Mouse (Mus musculus): ENCODE data around the gene Cct8. TPM values are rescaled to one million over a fixed set of nuclear protein-coding genes. Genes with fewer than 3 reads are reported as not detected.

Cct8 gene
- 499 and 510 TPM in 2 replicates for polyA plus RNA-seq (2016; fragmentation: Nextera tagmentation; extraction: Ambion mirVana)

GRCm38 (mm10) chr16:87495716-87496447 is at the start of gene Cct8:
Gene Cct8 (minus strand): TSS chr16:87495873.
- Histone ChIP-seq H3K36me3 (peaks cover 31% of the 10 kb centered on the region), H3K27ac (peak within 1 kb of the TSS; percentile 53; the same call in 1 of the 2 replicates), H3K4me2 (replicated peaks) (peak within 1 kb of the TSS; percentile 75), H3K9ac (peak within 1 kb of the TSS; percentile 96), H3K9me3 (no peaks in the 10 kb centered on the region), H3K4me1 (peaks cover 15% of the 10 kb centered on the region), H3K4me3 (peak within 1 kb of the TSS; percentile 87), H3K27me3 (replicated peaks) (no peaks in the 10 kb centered on the region)
- peak; percentile 96 for ATAC-seq (ENCODE audit: low FRiP score, low read depth)
- WGBS, result under 1% methylated on average over 48 of the region's 48 CpGs

- Histone ChIP-seq H3K4me2 (replicated peaks) (no peak overlapping the region), H3K36me3 (no peaks in the 10 kb centered on the region), H3K4me3 (no peak overlapping the region), H3K9ac (no peak overlapping the region), H3K27ac (no peak overlapping the region), H3K27me3 (replicated peaks) (no peaks in the 10 kb centered on the region), H3K9me3 (no peaks in the 10 kb centered on the region), H3K4me1 (peaks cover 4% of the 10 kb centered on the region; the same call in 1 of the 2 replicates)
- WGBS, result 81% methylated on average over 10 of the region's 10 CpGs
- no peak for ATAC-seq (ENCODE audit: low FRiP score, low read depth)
Observed at GRCm38 (mm10) chr16:87528755-87529154, 33.1 kb upstream of the Cct8 start.

- WGBS, result 61% methylated on average over 8 of the region's 8 CpGs
- Histone ChIP-seq H3K4me3 (no peak overlapping the region), H3K27me3 (replicated peaks) (no peaks in the 10 kb centered on the region), H3K36me3 (no peaks in the 10 kb centered on the region), H3K4me2 (replicated peaks) (no peak overlapping the region), H3K4me1 (peaks cover 4% of the 10 kb centered on the region; the same call in 1 of the 2 replicates), H3K27ac (no peak overlapping the region), H3K9me3 (no peaks in the 10 kb centered on the region), H3K9ac (no peak overlapping the region)
- no peak for ATAC-seq (ENCODE audit: low FRiP score, low read depth)
Observed at GRCm38 (mm10) chr16:87527553-87528249, 32.0 kb upstream of the Cct8 start.

GRCm38 (mm10) chr16:87524228-87524627 is 28.6 kb upstream of the Cct8 start:
- no peaks in the 10 kb centered on the region for H3K27me3 ChIP-seq (replicated peaks)
- 89% methylated on average over 5 of the region's 5 CpGs for WGBS
- H3K9ac ChIP-seq, result no peak overlapping the region
- H3K4me1 ChIP-seq, result peaks cover 4% of the 10 kb centered on the region; the same call in 1 of the 2 replicates
- no peak overlapping the region for H3K4me2 ChIP-seq (replicated peaks)
- H3K36me3 ChIP-seq, result no peaks in the 10 kb centered on the region
- H3K27ac ChIP-seq, result no peak overlapping the region
- H3K4me3 ChIP-seq, result no peak overlapping the region
- ATAC-seq (ENCODE audit: low FRiP score, low read depth), result no peak
- H3K9me3 ChIP-seq, result no peaks in the 10 kb centered on the region

- Histone ChIP-seq H3K4me1 (no peaks in the 10 kb centered on the region), H3K27me3 (replicated peaks) (no peaks in the 10 kb centered on the region), H3K36me3 (no peaks in the 10 kb centered on the region), H3K27ac (no peak overlapping the region), H3K9ac (no peak overlapping the region), H3K9me3 (no peaks in the 10 kb centered on the region), H3K4me3 (no peak overlapping the region), H3K4me2 (replicated peaks) (no peak overlapping the region)
- no peak for ATAC-seq (ENCODE audit: low FRiP score, low read depth)
- WGBS, result 94% methylated on average over 14 of the region's 14 CpGs
Observed at GRCm38 (mm10) chr16:87512331-87512730, 16.7 kb upstream of the Cct8 start.

- Histone ChIP-seq H3K9me3 (no peaks in the 10 kb centered on the region), H3K36me3 (no peaks in the 10 kb centered on the region), H3K4me2 (replicated peaks) (no peak overlapping the region), H3K4me1 (no peaks in the 10 kb centered on the region), H3K27ac (no peak overlapping the region), H3K9ac (no peak overlapping the region), H3K4me3 (no peak overlapping the region), H3K27me3 (replicated peaks) (no peaks in the 10 kb centered on the region)
- no peak for ATAC-seq (ENCODE audit: low FRiP score, low read depth)
- WGBS, result 70% methylated on average over 5 of the region's 5 CpGs
Observed at GRCm38 (mm10) chr16:87511706-87512105, 16.0 kb upstream of the Cct8 start.

GRCm38 (mm10) chr16:87501304-87502078 is 5.8 kb upstream of the Cct8 start:
- ATAC-seq (ENCODE audit: low FRiP score, low read depth), result no peak
- no peak overlapping the region for H3K4me2 ChIP-seq (replicated peaks)
- no peak overlapping the region for H3K27ac ChIP-seq
- no peaks in the 10 kb centered on the region for H3K36me3 ChIP-seq
- WGBS, result 54% methylated on average over 13 of the region's 13 CpGs
- no peaks in the 10 kb centered on the region for H3K9me3 ChIP-seq
- no peak overlapping the region for H3K9ac ChIP-seq
- no peak overlapping the region for H3K4me3 ChIP-seq
- H3K4me1 ChIP-seq, result peaks cover 4% of the 10 kb centered on the region
- no peaks in the 10 kb centered on the region for H3K27me3 ChIP-seq (replicated peaks)

- H3K36me3 ChIP-seq, result no peaks in the 10 kb centered on the region
- 67% methylated on average over 6 of the region's 6 CpGs for WGBS
- no peak overlapping the region for H3K9ac ChIP-seq
- peaks cover 7% of the 10 kb centered on the region for H3K4me1 ChIP-seq
- no peak for ATAC-seq (ENCODE audit: low FRiP score, low read depth)
- no peak overlapping the region for H3K27ac ChIP-seq
- no peaks in the 10 kb centered on the region for H3K27me3 ChIP-seq (replicated peaks)
- no peak overlapping the region for H3K4me3 ChIP-seq
- H3K4me2 ChIP-seq (replicated peaks), result no peak overlapping the region
- H3K9me3 ChIP-seq, result no peaks in the 10 kb centered on the region
Observed at GRCm38 (mm10) chr16:87499556-87499955, 3.9 kb upstream of the Cct8 start.

GRCm38 (mm10) chr16:87497171-87497570 is 1.5 kb upstream of the Cct8 start:
- peaks cover 15% of the 10 kb centered on the region for H3K4me1 ChIP-seq
- no peaks in the 10 kb centered on the region for H3K27me3 ChIP-seq (replicated peaks)
- no peaks in the 10 kb centered on the region for H3K9me3 ChIP-seq
- no peak overlapping the region for H3K27ac ChIP-seq
- 94% methylated on average over 6 of the region's 6 CpGs for WGBS
- no peak overlapping the region for H3K4me2 ChIP-seq (replicated peaks)
- peaks cover 18% of the 10 kb centered on the region for H3K36me3 ChIP-seq
- ATAC-seq (ENCODE audit: low FRiP score, low read depth), result no peak
- H3K4me3 ChIP-seq, result no peak overlapping the region
- H3K9ac ChIP-seq, result no peak overlapping the region

- no peak overlapping the region for H3K4me3 ChIP-seq
- WGBS, result 92% methylated on average over 2 of the region's 2 CpGs
- H3K4me2 ChIP-seq (replicated peaks), result peak overlapping the region; percentile 75
- no peaks in the 10 kb centered on the region for H3K27me3 ChIP-seq (replicated peaks)
- peaks cover 15% of the 10 kb centered on the region for H3K4me1 ChIP-seq
- H3K36me3 ChIP-seq, result peaks cover 22% of the 10 kb centered on the region
- no peaks in the 10 kb centered on the region for H3K9me3 ChIP-seq
- 0 out of 2 replicates have a peak overlapping the region, but pooled peaks have one; percentile 3 for H3K9ac ChIP-seq
- no peak for ATAC-seq (ENCODE audit: low FRiP score, low read depth)
- H3K27ac ChIP-seq, result no peak overlapping the region
Observed at GRCm38 (mm10) chr16:87496728-87497127, 1.1 kb upstream of the Cct8 start.

- WGBS, result under 1% methylated on average over 39 of the region's 39 CpGs
- no peaks in the 10 kb centered on the region for H3K27me3 ChIP-seq (replicated peaks)
- no peaks in the 10 kb centered on the region for H3K9me3 ChIP-seq
- peak overlapping the region; percentile 75 for H3K4me2 ChIP-seq (replicated peaks)
- peak overlapping the region; percentile 53; the same call in 1 of the 2 replicates for H3K27ac ChIP-seq
- peak; percentile 59; the same call in 1 of the 2 replicates for ATAC-seq (ENCODE audit: low FRiP score, low read depth)
- H3K4me1 ChIP-seq, result peaks cover 15% of the 10 kb centered on the region
- peak overlapping the region; percentile 96 for H3K9ac ChIP-seq
- peaks cover 39% of the 10 kb centered on the region for H3K36me3 ChIP-seq
- peak overlapping the region; percentile 87 for H3K4me3 ChIP-seq
Observed at GRCm38 (mm10) chr16:87494955-87495655, 568 bp downstream of the Cct8 start.
